Mouse (Mus musculus): ENCODE results near the gene Tfip11.
"Not testable (repeated sequence)": the region's sequence is repeated elsewhere in the genome, so short reads cannot be mapped to it uniquely, and the experiment has no call there.

Gene Tfip11

DNA sequence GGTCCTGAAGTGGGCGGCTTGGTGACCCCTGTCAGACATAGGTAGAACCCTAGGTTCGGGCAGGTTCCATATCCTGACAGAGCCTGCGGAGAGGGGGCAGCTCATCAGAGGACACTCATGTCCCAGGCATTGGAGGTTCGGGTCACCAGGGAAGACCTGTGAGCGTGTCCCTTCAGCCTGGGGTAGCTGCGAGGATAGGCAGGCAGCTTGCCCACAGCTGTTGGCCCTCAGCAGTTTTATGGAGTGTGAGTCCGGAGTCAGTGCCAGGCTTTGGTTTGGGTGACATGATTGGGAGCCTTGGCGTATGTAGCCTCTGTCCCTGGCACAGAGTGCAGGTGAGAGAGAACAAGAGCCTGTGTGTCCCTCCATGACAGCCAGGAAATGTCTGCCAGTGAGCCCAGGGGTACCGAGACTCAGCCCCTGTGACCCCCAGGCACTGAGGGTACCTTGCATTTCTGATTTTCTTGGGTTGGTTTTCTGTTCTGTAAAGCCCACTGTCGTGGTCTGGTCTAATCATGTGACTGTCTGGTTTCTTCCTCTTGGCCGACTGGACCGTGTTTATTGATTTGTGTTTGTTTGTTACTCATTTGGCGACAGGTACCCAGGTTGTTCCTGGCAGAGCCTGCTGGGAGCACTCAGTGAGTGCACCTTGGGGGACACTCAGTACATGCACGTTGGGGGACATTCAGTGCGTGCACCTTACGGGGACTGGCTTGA is 36.2 kb upstream of the Tfip11 start:
- DNase-seq (ENCODE audit: low spot score in 2 of 2), result no peak

DNA sequence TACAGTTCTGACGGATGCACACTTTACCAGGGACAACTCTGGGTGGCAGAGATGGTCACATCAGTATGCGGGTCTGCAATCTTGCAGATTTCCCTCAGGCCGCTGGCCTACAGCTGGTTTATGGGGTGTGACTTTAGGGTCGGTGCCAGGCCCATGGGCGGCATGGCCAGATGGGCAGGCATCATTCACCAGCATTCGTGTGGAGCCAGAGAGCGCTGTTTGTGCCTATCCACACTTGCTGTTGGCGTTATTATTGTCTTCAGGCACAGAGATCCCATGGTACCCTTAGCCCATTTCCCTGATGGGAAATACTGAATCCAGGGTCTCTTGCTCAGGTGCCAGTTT is 35.6 kb upstream of the Tfip11 start:
- DNase-seq (ENCODE audit: low spot score in 2 of 2), result no peak

- DNase-seq (ENCODE audit: low spot score in 2 of 2), result no peak
Measured at GRCm38 (mm10) chr5:112291866-112292265, 34.3 kb upstream of the Tfip11 start.

- no peak for DNase-seq (ENCODE audit: low spot score in 2 of 2)
Measured at GRCm38 (mm10) chr5:112292343-112292980, 33.7 kb upstream of the Tfip11 start.

GRCm38 (mm10) chr5:112293800-112294199 is 32.4 kb upstream of the Tfip11 start:
- no peak for DNase-seq (ENCODE audit: low spot score in 2 of 2)

GRCm38 (mm10) chr5:112294696-112295095 is 31.5 kb upstream of the Tfip11 start:
- no peak for DNase-seq (ENCODE audit: low spot score in 2 of 2)

GRCm38 (mm10) chr5:112295162-112295561 is 31.0 kb upstream of the Tfip11 start:
- no peak for DNase-seq (ENCODE audit: low spot score in 2 of 2)

GRCm38 (mm10) chr5:112295564-112295963 is 30.6 kb upstream of the Tfip11 start:
- DNase-seq (ENCODE audit: low spot score in 2 of 2), result no peak

- DNase-seq (ENCODE audit: low spot score in 2 of 2), result no peak
Measured at GRCm38 (mm10) chr5:112296404-112297181, 29.6 kb upstream of the Tfip11 start.

DNA sequence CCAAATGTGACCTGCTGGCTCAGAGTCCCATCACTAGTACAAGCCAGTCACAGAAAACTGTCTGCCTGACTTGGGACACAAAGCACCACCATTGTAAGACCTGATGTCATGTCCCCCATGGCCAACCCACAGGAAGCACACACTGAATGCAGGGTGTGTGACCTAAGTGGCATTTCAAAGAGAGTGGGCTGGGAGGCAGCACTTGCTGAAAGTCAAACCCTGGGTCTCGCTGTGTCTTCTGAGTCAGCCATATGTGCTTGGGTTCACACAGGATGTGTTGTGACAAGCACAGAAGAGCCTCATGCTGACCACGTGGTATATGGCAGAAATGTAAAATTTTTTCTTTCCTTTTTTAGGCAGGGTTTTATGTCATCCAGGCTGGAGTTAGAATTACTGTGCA is 28.9 kb upstream of the Tfip11 start:
- no peak for DNase-seq (ENCODE audit: low spot score in 2 of 2)

DNA sequence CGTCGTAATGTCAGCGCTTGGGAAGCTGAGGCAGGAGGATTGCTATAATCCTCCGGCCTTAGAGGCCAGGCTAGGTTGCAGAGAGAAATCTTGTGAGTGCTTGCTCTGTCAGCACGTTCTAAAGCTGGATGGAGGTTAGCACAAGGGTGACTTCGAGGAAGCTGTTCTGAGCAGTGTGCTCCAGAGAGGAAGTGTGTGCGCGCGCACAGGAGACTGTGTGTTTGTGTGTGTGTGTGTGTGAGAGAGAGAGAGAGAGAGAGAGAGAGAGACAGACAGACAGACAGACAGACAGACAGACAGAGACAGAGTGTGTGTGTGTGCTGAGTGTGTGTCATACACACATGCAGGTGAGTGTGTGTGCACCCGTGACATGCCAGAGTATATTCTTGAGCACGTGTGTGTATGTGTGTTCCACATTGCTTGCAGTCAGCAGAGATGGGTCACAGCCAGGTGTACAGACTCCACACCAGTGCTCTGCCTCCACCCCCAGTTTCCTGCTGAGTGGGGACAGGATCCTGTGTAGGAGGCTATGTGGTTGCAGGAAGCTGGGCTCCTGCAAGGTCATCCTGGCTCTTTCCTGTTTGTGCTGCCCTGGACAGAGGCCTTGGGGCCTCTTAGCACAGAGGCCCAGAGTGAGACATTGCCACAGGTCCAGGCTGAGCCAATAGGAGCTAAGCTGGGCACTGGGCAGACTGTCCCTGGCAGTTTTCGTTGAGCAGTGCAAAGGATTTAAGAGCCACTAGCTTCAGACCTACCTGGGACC is 27.8 kb upstream of the Tfip11 start:
- no peak for DNase-seq (ENCODE audit: low spot score in 2 of 2)

DNA sequence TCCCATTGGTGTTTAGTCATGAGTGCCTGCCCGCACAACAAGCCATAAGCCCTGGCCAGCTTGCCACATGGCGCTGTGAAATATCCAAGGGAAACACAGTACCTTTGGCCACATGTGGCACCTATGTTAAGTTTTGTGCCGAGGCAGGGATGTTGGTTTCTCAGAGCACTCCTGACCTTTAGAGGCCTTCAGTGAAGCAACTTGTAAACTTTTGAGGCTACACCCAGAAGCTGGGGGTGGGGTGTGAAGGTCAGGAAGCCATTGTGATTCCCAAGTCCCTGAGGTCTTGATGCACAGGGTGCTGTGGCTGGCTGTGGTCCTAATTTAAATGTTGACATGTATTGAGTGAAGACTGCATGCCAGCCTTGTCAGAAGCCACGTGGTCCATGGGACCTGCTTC is 26.8 kb upstream of the Tfip11 start:
- DNase-seq (ENCODE audit: low spot score in 2 of 2), result no peak

GRCm38 (mm10) chr5:112300112-112300511 is 26.0 kb upstream of the Tfip11 start:
- no peak for DNase-seq (ENCODE audit: low spot score in 2 of 2)

DNA sequence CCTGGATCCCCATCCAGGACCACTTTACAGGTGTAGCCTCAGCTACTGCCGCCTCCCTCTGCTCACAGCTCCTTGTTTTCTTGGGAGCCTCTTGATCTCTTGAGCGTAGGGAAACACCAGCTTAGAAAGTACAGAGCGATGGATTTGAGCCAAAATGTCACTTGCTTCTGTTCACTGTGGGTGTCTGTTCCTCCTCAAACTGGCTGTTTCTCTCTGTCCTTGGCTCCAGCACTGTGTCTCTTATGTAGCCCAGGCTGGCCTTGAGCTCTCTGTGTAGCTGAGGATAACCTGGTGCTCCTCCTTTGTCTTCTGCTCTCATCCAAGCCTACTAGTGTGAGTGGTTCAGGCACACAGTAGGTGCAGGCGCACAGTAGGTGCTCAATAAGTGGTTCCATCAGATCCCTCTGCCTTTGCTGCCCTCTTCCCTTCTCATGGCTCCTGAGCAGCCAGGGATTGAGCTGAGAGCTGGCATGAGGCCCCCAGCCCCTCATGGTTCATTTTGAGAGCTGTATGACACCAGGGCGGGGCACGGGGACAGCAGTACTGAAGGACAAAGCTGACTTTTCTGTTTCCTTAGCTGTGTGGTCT is 25.3 kb upstream of the Tfip11 start:
- DNase-seq (ENCODE audit: low spot score in 2 of 2), result no peak

DNA sequence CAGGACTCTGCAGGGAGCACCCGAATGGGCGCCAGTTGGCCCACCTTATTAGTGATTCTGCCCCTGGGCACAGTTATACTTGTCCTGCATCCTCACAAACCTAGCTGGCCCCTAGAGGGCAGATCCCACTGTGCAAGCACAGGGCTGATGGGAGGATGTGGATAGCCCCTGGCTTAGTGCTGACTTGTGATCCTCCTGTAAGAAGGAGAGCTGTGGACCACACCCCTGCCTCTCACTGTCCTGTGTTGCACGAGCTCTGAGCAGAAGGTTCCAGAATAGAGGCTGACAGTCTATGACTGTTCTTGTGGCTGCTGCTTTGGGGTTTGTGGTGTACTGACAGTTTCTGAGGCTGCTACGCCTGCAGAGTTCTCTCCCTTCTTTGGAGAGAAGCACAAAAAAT is 24.5 kb upstream of the Tfip11 start:
- no peak for DNase-seq (ENCODE audit: low spot score in 2 of 2)

DNA sequence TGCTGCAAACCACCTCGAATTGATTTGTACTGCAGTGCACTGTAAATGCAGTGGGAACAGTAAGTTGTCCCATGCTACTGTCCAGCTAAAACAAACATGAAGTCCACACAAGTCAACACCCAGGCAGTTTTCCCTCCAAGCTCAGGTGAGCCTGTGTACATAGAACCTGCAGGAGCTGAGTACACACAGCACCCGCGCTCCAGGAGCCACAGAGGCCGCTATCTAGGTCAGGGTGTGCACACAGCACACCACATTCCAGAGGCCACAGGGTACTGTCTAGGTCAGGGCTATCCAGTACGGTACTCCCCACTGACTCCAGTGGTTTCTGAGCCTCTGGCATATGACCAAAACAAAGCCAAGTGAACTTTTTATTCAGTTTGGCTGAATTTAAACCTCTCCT is 23.8 kb upstream of the Tfip11 start:
- DNase-seq (ENCODE audit: low spot score in 2 of 2), result no peak

DNA sequence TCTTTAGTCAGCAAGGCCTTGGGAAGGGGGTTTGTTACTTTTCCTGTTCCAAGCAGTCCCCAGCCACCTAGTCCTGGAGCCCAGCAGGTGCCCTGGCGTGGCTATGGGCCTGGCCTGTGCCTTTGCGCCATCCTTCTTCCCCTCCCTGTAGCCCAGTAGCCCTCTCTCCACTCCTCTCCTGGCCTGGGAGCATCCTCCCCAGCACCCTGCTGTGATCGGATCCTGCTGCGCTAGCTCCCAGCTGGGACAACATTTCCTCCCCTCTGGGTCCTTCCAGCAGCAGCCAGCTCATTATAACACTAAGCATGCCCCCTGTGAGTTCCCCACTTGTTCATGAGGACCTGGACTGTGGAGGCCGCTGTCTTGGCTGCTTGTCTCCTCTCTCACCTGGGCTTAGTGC is 20.3 kb upstream of the Tfip11 start:
- no peak for DNase-seq (ENCODE audit: low spot score in 2 of 2)

DNA sequence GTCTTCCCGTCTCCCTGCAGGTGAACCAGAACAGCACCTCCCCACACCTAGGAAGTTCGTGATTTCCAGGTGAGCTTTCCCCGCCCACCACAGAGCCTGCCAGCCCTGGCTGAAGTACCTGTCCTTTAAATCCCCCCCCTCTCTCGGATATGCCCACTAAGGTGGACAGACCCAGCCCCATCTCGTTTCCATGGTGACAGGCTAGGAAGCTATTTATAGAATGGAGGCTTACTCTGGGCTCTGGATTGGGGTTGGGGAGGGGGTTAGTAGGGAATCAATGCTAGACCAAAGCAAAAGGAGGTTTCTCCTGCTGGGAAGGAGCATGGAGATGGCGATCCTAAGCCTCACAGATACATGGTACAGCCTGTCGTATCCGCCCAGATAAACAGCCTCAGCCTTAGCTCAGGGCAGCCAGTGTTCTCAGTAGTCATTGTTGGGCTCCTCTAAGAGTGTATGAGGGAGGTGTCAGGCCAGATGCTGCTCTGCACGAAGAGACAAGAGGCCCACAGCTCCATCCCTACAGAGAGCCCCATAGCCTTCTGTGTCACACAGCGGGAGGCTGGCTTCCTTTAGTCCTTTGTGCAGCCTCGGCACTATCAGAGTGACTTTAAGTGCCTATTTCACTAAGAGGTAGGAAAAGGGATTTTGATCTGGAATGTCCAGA is 12.8 kb upstream of the Tfip11 start:
- DNase-seq (ENCODE audit: low spot score in 2 of 2), result no peak

DNA sequence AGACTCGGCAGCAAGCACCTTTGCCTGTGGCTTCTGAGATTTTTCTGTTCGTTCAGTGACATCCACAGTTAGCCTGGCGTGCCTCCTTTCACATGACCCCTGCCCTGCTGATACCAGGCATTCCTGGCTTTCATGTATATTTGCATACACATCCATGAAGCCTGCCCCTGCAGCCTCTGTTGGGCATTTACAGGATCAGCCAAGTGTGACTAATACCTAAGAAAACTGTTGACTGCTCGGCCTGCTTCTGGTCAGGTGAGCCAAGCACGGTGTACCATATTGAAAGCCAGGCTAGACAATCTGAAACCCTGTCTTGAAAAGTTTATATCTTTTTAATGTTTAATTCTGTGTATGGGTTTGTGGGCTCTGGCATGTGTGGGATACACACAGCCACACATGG is 9.7 kb upstream of the Tfip11 start:
- DNase-seq (ENCODE audit: low spot score in 2 of 2), result no peak

DNA sequence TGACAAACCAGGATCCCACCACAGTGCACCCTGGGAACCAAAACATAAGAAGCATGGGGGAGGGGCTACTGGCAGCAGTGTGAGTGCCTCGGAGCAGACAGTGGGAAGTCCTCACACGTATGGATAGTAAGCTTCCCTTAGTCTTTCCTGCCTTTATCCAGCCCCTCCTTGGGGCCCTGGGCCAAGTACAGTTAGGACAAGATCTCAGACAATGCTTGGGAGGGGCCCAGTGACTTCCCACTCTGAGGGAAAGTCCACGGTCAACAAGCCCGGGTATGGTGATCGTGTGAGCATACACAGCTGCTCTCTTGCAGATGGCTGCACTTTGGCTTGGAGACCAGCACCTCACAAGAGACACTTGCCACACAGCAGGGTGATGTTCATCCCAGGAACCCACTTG is 8.8 kb upstream of the Tfip11 start:
- DNase-seq (ENCODE audit: low spot score in 2 of 2), result no peak

DNA sequence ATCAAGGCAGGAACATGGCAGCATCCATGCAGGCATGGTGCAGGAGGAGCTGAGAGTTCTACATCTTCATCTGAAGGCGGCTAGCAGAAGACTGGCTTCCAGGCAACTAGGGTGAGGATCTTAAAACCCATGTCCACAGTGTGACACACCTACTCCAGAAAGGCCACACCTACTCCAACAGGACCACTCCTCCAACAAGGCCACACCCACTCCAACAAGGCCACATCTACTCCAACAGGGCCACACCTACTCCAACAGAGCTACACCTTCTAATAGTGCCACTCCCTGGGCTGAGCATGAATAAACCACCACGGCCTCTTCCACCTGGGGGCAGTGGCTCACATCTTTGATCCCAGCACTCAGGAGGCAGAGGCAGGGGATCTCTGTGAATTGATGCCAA is 6.8 kb upstream of the Tfip11 start:
- not testable (repeated sequence) for DNase-seq (ENCODE audit: low spot score in 2 of 2)
